Mouse (Mus musculus) small intestine, adult 2 months (tissue): ENCODE results near the gene Slc16a4. TPM values are rescaled to one million over a fixed set of nuclear protein-coding genes. Genes with fewer than 3 reads are reported as not detected.

ENCODE experiments used
- H3K27ac ChIP-seq: fragments of 200-500 bp; 2 replicates; pipeline ENCODE4 v1.5.1; 2012; ENCODE audit warnings: low read depth, low read length, control low read depth, inconsistent platforms; ENCODE audit not compliant: insufficient read depth
- H3K27me3 ChIP-seq: fragments of 200-500 bp; 2 replicates; pipeline ENCODE4 v1.6.1; 2012; ENCODE audit warnings: mild to moderate bottlenecking, moderate library complexity, low read length, inconsistent platforms; ENCODE audit not compliant: control insufficient read depth, insufficient read depth
- H3K36me3 ChIP-seq: fragments of 200-500 bp; 2 replicates; pipeline ENCODE4 v1.6.1; 2012; ENCODE audit warnings: mild to moderate bottlenecking, low read length, control low read depth, inconsistent platforms; ENCODE audit not compliant: control insufficient read depth, insufficient read depth
- H3K4me1 ChIP-seq: fragments of 200-500 bp; 2 replicates; pipeline ENCODE4 v1.6.1; 2012; ENCODE audit warnings: low read length, inconsistent platforms, mixed read lengths; ENCODE audit not compliant: control insufficient read depth, insufficient read depth, insufficient read length
- H3K4me3 ChIP-seq: fragments of 200-500 bp; 2 replicates; pipeline ENCODE4 v1.5.1; 2012; ENCODE audit warnings: low read depth, mild to moderate bottlenecking, control low read depth, inconsistent platforms, low read length, moderate library complexity
- CTCF ChIP-seq: fragments of 200-500 bp; IDR thresholded peaks from 2 replicates; pipeline ENCODE4 v1.5.1; 2012; ENCODE audit warnings: low read depth, mild to moderate bottlenecking, control low read depth, inconsistent platforms, low read length, moderate library complexity, mixed read lengths; ENCODE audit not compliant: insufficient replicate concordance, insufficient read length; ENCODE audit errors: extremely low read depth
- POLR2A ChIP-seq: fragments of 200-500 bp; IDR thresholded peaks from 2 replicates; pipeline ENCODE4 v1.6.1; 2012; ENCODE audit warnings: low read depth, mild to moderate bottlenecking, control low read depth, inconsistent platforms, low read length, moderate library complexity
- WGBS: fragments of 180-500 bp; shearing (Covaris S2); methylation state at CpG from one replicate; pipeline ENCODE4 v1.1.7; 2018; 5-methylcytosine and 5-hydroxymethylcytosine counted together
- polyA plus RNA-seq: library from polyadenylated mRNA; depleted of rRNA; stranded (reverse); fragments of >200 nt; gene quantifications from 2 replicates; pipeline ENCODE4 v1.2.3, GENCODE M21; 2012

Slc16a4 gene
- polyA plus RNA-seq, 1 experiment = not detected

GRCm38 (mm10) chr3:107255992-107256391 lies 35.0 kb upstream of the Slc16a4 start:
- Histone ChIP-seq H3K27ac (no peak overlapping the region), H3K4me3 (no peak overlapping the region), H3K4me1 (no peaks in the 10 kb centered on the region), H3K27me3 (0 out of 2 replicates have a peak, but pooled peaks cover 3% of the 10 kb centered on the region), H3K36me3 (no peaks in the 10 kb centered on the region)
- WGBS = 70% methylated on average over 3 of the region's 3 CpGs
- TF ChIP-seq CTCF (no peak), POLR2A (no peak)

GRCm38 (mm10) chr3:107256724-107257123 lies 34.3 kb upstream of the Slc16a4 start:
- WGBS = 61% methylated on average over 7 of the region's 7 CpGs
- H3K36me3 ChIP-seq = no peaks in the 10 kb centered on the region
- TF ChIP-seq POLR2A = no peak
- TF ChIP-seq CTCF = no peak
- H3K27me3 ChIP-seq = 0 out of 2 replicates have a peak, but pooled peaks cover 3% of the 10 kb centered on the region
- no peaks in the 10 kb centered on the region for H3K4me1 ChIP-seq
- no peak overlapping the region for H3K27ac ChIP-seq
- H3K4me3 ChIP-seq = no peak overlapping the region

- H3K27ac ChIP-seq = no peak overlapping the region
- H3K4me1 ChIP-seq = no peaks in the 10 kb centered on the region
- no peak overlapping the region for H3K4me3 ChIP-seq
- no peak for TF ChIP-seq CTCF
- no peak for TF ChIP-seq POLR2A
- H3K36me3 ChIP-seq = no peaks in the 10 kb centered on the region
- 61% methylated on average over 5 of the region's 5 CpGs for WGBS
- 0 out of 2 replicates have a peak, but pooled peaks cover 3% of the 10 kb centered on the region for H3K27me3 ChIP-seq
These were observed 33.1 kb upstream of the Slc16a4 start for GRCm38 (mm10) chr3:107257924-107258323.

- Histone ChIP-seq H3K36me3 (no peaks in the 10 kb centered on the region), H3K27ac (0 out of 2 replicates have a peak overlapping the region, but pooled peaks have one; percentile 9), H3K4me1 (no peaks in the 10 kb centered on the region), H3K4me3 (no peak overlapping the region), H3K27me3 (no peaks in the 10 kb centered on the region)
- no peak for TF ChIP-seq POLR2A
- TF ChIP-seq CTCF = no peak
- 63% methylated on average over 8 of the region's 8 CpGs for WGBS
These were observed 29.8 kb upstream of the Slc16a4 start for GRCm38 (mm10) chr3:107260956-107261850.

- 54% methylated on average over 7 of the region's 7 CpGs for WGBS
These were observed 29.2 kb upstream of the Slc16a4 start for GRCm38 (mm10) chr3:107261851-107262165.

GRCm38 (mm10) chr3:107266814-107267345 lies 24.1 kb upstream of the Slc16a4 start:
- Histone ChIP-seq H3K27ac (no peak overlapping the region), H3K4me1 (no peaks in the 10 kb centered on the region), H3K36me3 (no peaks in the 10 kb centered on the region), H3K27me3 (no peaks in the 10 kb centered on the region), H3K4me3 (no peak overlapping the region)
- TF ChIP-seq CTCF (no peak), POLR2A (no peak)
- 49% methylated on average over 2 of the region's 2 CpGs for WGBS

More at GRCm38 (mm10) chr3:107261851-107262165, 29.2 kb upstream of the Slc16a4 start:
- Histone ChIP-seq H3K27ac (no peak overlapping the region), H3K27me3 (no peaks in the 10 kb centered on the region), H3K4me3 (no peak overlapping the region), H3K4me1 (no peaks in the 10 kb centered on the region), H3K36me3 (no peaks in the 10 kb centered on the region)
- no peak for TF ChIP-seq CTCF
- no peak for TF ChIP-seq POLR2A

- WGBS = 67% methylated on average over 3 of the region's 3 CpGs
- H3K4me1 ChIP-seq = no peaks in the 10 kb centered on the region
These were observed 18.6 kb upstream of the Slc16a4 start for GRCm38 (mm10) chr3:107272433-107272832.

More at GRCm38 (mm10) chr3:107272433-107272832, 18.6 kb upstream of the Slc16a4 start:
- TF ChIP-seq POLR2A (no peak), CTCF (no peak)
- no peaks in the 10 kb centered on the region for H3K27me3 ChIP-seq
- H3K36me3 ChIP-seq = no peaks in the 10 kb centered on the region
- no peak overlapping the region for H3K4me3 ChIP-seq
- no peak overlapping the region for H3K27ac ChIP-seq
